23 mouse cellular contexts compared by ENCODE assay signal in genomic region chr1:56206615-56207267, GRCm38 (mm10).
DNase-seq lines count a peak whose midpoint lies in the region; ATAC-seq and TF ChIP-seq lines count a peak whose summit lies in the region.
"Had no signal": no experiment of that assay in that cellular context is flagged by ENCODE, and none has a peak within 500 bp of the region (broad histone marks: within the 10 kb centered on the region; RNA-seq: fewer than 3 reads in every experiment).

No protein-coding gene starts in this region.

- no peak overlapping the region for H3K27ac ChIP-seq in lung, postnatal 0 days (ENCODE audit: low read length)
- peak overlapping the region; percentile 9 for H3K27ac ChIP-seq in embryonic fibroblast, embryonic 13.5 days (ENCODE audit: insufficient read depth, low read length)
- H3K27ac ChIP-seq in liver, embryonic 11.5 days (ENCODE audit: low read depth, low read length), result no peak overlapping the region
- H3K27ac ChIP-seq: embryonic facial prominence, embryonic 13.5 days; embryonic facial prominence, embryonic 15.5 days; forebrain, embryonic 13.5 days; forebrain, embryonic 15.5 days had no signal

- TF ChIP-seq CTCF in lung, postnatal 0 days (IDR thresholded peaks at IDR 0.05), result no peak
- TF ChIP-seq CTCF in embryonic fibroblast, embryonic 13.5 days (IDR thresholded peaks at IDR 0.05; ENCODE audit: borderline replicate concordance, insufficient read depth, low read length), result no peak

- peak; percentile 20 for DNase-seq in lung, postnatal 0 days (ENCODE audit: low spot score)
- DNase-seq in lung, postnatal 36 days, result no peak
- peak; percentile 75 for DNase-seq in A20 (ENCODE audit: low read depth, low spot score)
- no peak for DNase-seq in liver, embryonic 11.5 days (ENCODE audit: low spot score)
- DNase-seq in right cerebral cortex, postnatal 25 days, result no peak
- DNase-seq: adrenal gland, adult 8-10 months; adrenal gland, postnatal 25 days; cerebellum, adult 11 months; cerebellum, adult 18-20 months; cerebellum, adult 8-10 months; cerebellum, adult 9-11 months; cerebellum, postnatal 14 days; cerebellum, postnatal 36 days; embryo, embryonic 11 days; forebrain, postnatal 0 days had no signal

- H3K9me3 ChIP-seq in lung, postnatal 0 days (ENCODE audit: low read length), result no peaks in the 10 kb centered on the region
- H3K9me3 ChIP-seq in liver, embryonic 11.5 days (ENCODE audit: control insufficient read depth, low read length), result no peaks in the 10 kb centered on the region
- H3K9me3 ChIP-seq: embryonic facial prominence, embryonic 13.5 days; embryonic facial prominence, embryonic 15.5 days; forebrain, embryonic 13.5 days; forebrain, embryonic 15.5 days had no signal

- no peak overlapping the region for H3K4me3 ChIP-seq in lung, postnatal 0 days (ENCODE audit: low read depth, low read length)
- no peak overlapping the region for H3K4me3 ChIP-seq in embryonic fibroblast, embryonic 13.5 days (ENCODE audit: insufficient read depth, low read length)
- H3K4me3 ChIP-seq in liver, embryonic 11.5 days (ENCODE audit: low read depth, low read length), result no peak overlapping the region
- H3K4me3 ChIP-seq: embryonic facial prominence, embryonic 13.5 days; embryonic facial prominence, embryonic 15.5 days; forebrain, embryonic 13.5 days; forebrain, embryonic 15.5 days had no signal

- 77% methylated on average over 10 of the region's 10 CpGs for WGBS in lung, postnatal 0 days
- 85% methylated on average over 10 of the region's 10 CpGs for WGBS in liver, embryonic 11.5 days

- no peak for TF ChIP-seq POLR2A in embryonic fibroblast, embryonic 13.5 days (IDR thresholded peaks at IDR 0.05; ENCODE audit: low read depth, low read length)

- H3K4me2 ChIP-seq in lung, postnatal 0 days (replicated peaks; ENCODE audit: low read depth, low read length), result no peak overlapping the region
- H3K4me2 ChIP-seq in liver, embryonic 11.5 days, result no peak overlapping the region
- H3K4me2 ChIP-seq: embryonic facial prominence, embryonic 13.5 days; embryonic facial prominence, embryonic 15.5 days; forebrain, embryonic 13.5 days; forebrain, embryonic 15.5 days had no signal

- no peaks in the 10 kb centered on the region for H3K27me3 ChIP-seq in lung, postnatal 0 days (replicated peaks; ENCODE audit: insufficient read depth, low read length)
- no peaks in the 10 kb centered on the region for H3K27me3 ChIP-seq in liver, embryonic 11.5 days (replicated peaks; ENCODE audit: control insufficient read depth, insufficient read depth, low read length)
- H3K27me3 ChIP-seq: embryonic facial prominence, embryonic 13.5 days; embryonic facial prominence, embryonic 15.5 days; forebrain, embryonic 13.5 days; forebrain, embryonic 15.5 days had no signal

- no peak for ATAC-seq in lung, postnatal 0 days
- ATAC-seq in liver, embryonic 11.5 days (replicated peaks; ENCODE audit: low FRiP score), result no peak
- ATAC-seq: activated CD4-positive, CD25-positive, alpha-beta regulatory T cell, adult 4 months; forebrain, embryonic 13.5 days; forebrain, embryonic 15.5 days; forebrain, postnatal 0 days; Patski had no signal

- no peaks in the 10 kb centered on the region for H3K4me1 ChIP-seq in lung, postnatal 0 days (ENCODE audit: insufficient read depth, low read depth, low read length)
- no peaks in the 10 kb centered on the region for H3K4me1 ChIP-seq in embryonic fibroblast, embryonic 13.5 days (ENCODE audit: control insufficient read depth, insufficient read depth, low read length)
- no peaks in the 10 kb centered on the region for H3K4me1 ChIP-seq in liver, embryonic 11.5 days (replicated peaks; ENCODE audit: control insufficient read depth, insufficient read depth, low read length)
- H3K4me1 ChIP-seq: embryonic facial prominence, embryonic 13.5 days; embryonic facial prominence, embryonic 15.5 days; forebrain, embryonic 13.5 days; forebrain, embryonic 15.5 days had no signal

- H3K36me3 ChIP-seq in lung, postnatal 0 days (ENCODE audit: insufficient read depth, low read length), result no peaks in the 10 kb centered on the region
- no peaks in the 10 kb centered on the region for H3K36me3 ChIP-seq in liver, embryonic 11.5 days (ENCODE audit: control insufficient read depth, insufficient read depth, low read length)
- H3K36me3 ChIP-seq: embryonic facial prominence, embryonic 13.5 days; embryonic facial prominence, embryonic 15.5 days; forebrain, embryonic 15.5 days; G1E had no signal

- H3K9ac ChIP-seq in lung, postnatal 0 days (replicated peaks; ENCODE audit: low read depth), result no peak overlapping the region
- H3K9ac ChIP-seq in liver, embryonic 11.5 days (ENCODE audit: low read depth, low read length), result no peak overlapping the region
- H3K9ac ChIP-seq: embryonic facial prominence, embryonic 13.5 days; embryonic facial prominence, embryonic 15.5 days; forebrain, embryonic 13.5 days; forebrain, embryonic 15.5 days; forebrain, postnatal 0 days had no signal

- no peak for TF ChIP-seq EP300 in lung, postnatal 0 days (IDR thresholded peaks at IDR 0.05)

Comparison
In these comparisons a context has a peak if more than half of its experiments do, and no peak if none do; other contexts are left out.
1. DNase-seq: peak in lung, postnatal 0 days (single experiment) and A20 (single experiment); none in lung, postnatal 36 days (single experiment), liver, embryonic 11.5 days (single experiment) and right cerebral cortex, postnatal 25 days (single experiment).